Mouse (Mus musculus) midbrain, postnatal 0 days (tissue): ENCODE measurements at regions not wholly inside any gene's neighbourhood (a gene's known extent, or its start where the extent isn't known, plus 50 kb on each side); places are given as distances from the start of the nearest gene placed in this dataset.
"Not testable (repeated sequence)": the region's sequence is repeated elsewhere in the genome, so short reads cannot be mapped to it uniquely, and the experiment has no call there.

Experiments used
- ATAC-seq: fragments of 200-750 bp; cut with Nextera tagmentation; 2 replicates; pipeline ENCODE4 v1.8.0; 2017; ENCODE audit warnings: moderate number of reproducible peaks, mild to moderate bottlenecking, moderate TSS enrichment, moderate library complexity; ENCODE audit not compliant: low FRiP score
- DNase-seq: peaks from one replicate; pipeline ENCODE4 v3.0.0-alpha.2; 2015; ENCODE audit warnings: low spot score
- H3K27ac ChIP-seq: fragments of 300-500 bp; sonication (generic); 2 replicates; pipeline ENCODE4 v1.5.1; 2014; ENCODE audit warnings: low read depth, mild to moderate bottlenecking, low read length, mixed read lengths
- H3K27me3 ChIP-seq: fragments of 300-500 bp; sonication (generic); 2 replicates; pipeline ENCODE4 v1.6.1; 2014; ENCODE audit warnings: low read length, control low read depth, mixed read lengths; ENCODE audit not compliant: insufficient read depth
- H3K36me3 ChIP-seq: fragments of 300-500 bp; sonication (generic); 2 replicates; pipeline ENCODE4 v1.6.1; 2014; ENCODE audit warnings: low read length, control low read depth, mixed read lengths; ENCODE audit not compliant: insufficient read depth
- H3K4me1 ChIP-seq: fragments of 300-500 bp; sonication (generic); 2 replicates; pipeline ENCODE4 v1.6.1; 2014; ENCODE audit warnings: mild to moderate bottlenecking, control low read depth, antibody characterized with exemption, low read length, mixed read lengths; ENCODE audit not compliant: insufficient read depth
- H3K4me2 ChIP-seq: fragments of 300-500 bp; sonication (generic); 2 replicates; pipeline ENCODE4 v1.6.1; 2014; ENCODE audit warnings: low read depth, mild to moderate bottlenecking, low read length, mixed read lengths; ENCODE audit not compliant: poor library complexity, severe bottlenecking
- H3K4me3 ChIP-seq: fragments of 300-500 bp; sonication (generic); 2 replicates; pipeline ENCODE4 v1.5.1; 2014; ENCODE audit warnings: low read depth, mild to moderate bottlenecking, low read length, moderate library complexity
- H3K9ac ChIP-seq: fragments of 300-500 bp; sonication (generic); replicated peaks from 2 replicates; pipeline ENCODE4 v1.6.1; 2014; ENCODE audit warnings: mild to moderate bottlenecking, low read length, moderate library complexity, mixed read lengths; ENCODE audit not compliant: poor library complexity, severe bottlenecking
- H3K9me3 ChIP-seq: fragments of 300-500 bp; sonication (generic); 2 replicates; pipeline ENCODE4 v1.6.1; 2016; ENCODE audit warnings: low read length, control low read depth
- CTCF ChIP-seq: IDR thresholded peaks from 2 replicates; pipeline ENCODE4 v1.5.1; 2016; ENCODE audit warnings: antibody characterized with exemption, mild to moderate bottlenecking
- WGBS: fragments of 180-500 bp; shearing (Covaris S2); extraction: QIAGEN DNeasy Blood & Tissue Kit; methylation state at CpG from one replicate; pipeline ENCODE4 v1.1.7; 2014; 5-methylcytosine and 5-hydroxymethylcytosine counted together

DNA sequence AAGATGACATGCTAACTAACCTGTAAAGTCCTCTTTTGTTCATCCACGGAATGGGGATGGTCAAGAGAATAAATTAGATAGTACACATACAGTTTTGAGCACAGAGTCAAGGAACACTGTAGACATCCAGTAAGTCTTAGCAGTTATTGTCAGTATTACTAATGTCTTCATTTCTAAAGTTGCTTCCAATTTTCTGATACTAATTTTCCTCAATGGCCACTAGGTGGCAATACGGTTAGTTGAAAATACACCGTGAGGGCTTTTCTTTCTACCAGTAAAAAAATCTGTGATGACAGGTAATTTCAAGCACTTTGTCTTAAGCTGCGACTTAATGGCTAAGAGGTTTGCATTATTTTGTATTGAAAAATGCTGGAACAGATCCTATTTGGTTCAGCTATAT, 203.1 kb downstream of the Kif20b start:
- Histone ChIP-seq H3K4me1 (no peaks in the 10 kb centered on the region), H3K27me3 (no peaks in the 10 kb centered on the region), H3K4me2 (no peak overlapping the region), H3K4me3 (no peak overlapping the region), H3K9ac (no peak overlapping the region), H3K36me3 (no peaks in the 10 kb centered on the region), H3K27ac (no peak overlapping the region), H3K9me3 (no peaks in the 10 kb centered on the region)
- ATAC-seq (no peak), DNase-seq (peak; percentile 77)
- TF ChIP-seq CTCF: peak; percentile 80
- WGBS: 19% methylated on average over 4 of the region's 4 CpGs

DNA sequence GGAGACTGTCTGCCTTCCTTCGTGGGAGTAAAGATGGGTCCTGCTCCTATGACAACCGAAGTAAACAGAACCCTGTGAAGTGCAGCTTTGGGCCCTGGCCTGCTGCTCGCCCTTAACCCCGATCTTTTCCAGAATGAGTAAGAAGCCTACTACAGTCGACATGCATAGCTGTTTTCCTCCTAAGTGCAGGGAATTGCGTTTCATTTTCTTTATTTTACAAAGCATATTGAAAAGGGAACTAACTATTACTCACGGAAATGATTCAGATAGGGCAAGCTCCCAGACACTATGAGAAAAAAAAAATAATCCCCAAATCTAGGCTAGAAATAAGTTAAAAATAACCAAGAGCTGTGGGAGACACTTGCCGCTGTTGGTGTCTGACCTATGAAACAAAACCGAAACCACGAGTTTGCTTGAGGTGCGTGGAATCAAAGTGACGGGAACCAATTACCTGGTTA, 204.5 kb downstream of the Kif20b start:
- H3K36me3 ChIP-seq: no peaks in the 10 kb centered on the region
- DNase-seq (no peak), ATAC-seq (no peak)
- WGBS: 79% methylated on average over 12 of the region's 12 CpGs
- no peaks in the 10 kb centered on the region for H3K4me1 ChIP-seq
- H3K4me2 ChIP-seq: no peak overlapping the region
- H3K4me3 ChIP-seq: no peak overlapping the region
- no peaks in the 10 kb centered on the region for H3K9me3 ChIP-seq
- H3K27me3 ChIP-seq: no peaks in the 10 kb centered on the region
- no peak overlapping the region for H3K9ac ChIP-seq
- H3K27ac ChIP-seq: no peak overlapping the region
- TF ChIP-seq CTCF: no peak

- no peaks in the 10 kb centered on the region for H3K9me3 ChIP-seq
Observed at GRCm38 (mm10) chr19:35128104-35128503, 205.9 kb downstream of the Kif20b start.

GRCm38 (mm10) chr19:35143131-35143530, 221.0 kb downstream of the Kif20b start:
- ATAC-seq: no peak

More at GRCm38 (mm10) chr19:35128104-35128503, 205.9 kb downstream of the Kif20b start:
- Histone ChIP-seq H3K9ac (no peak overlapping the region), H3K27ac (no peak overlapping the region), H3K36me3 (no peaks in the 10 kb centered on the region), H3K27me3 (no peaks in the 10 kb centered on the region), H3K4me1 (no peaks in the 10 kb centered on the region), H3K4me3 (no peak overlapping the region), H3K4me2 (no peak overlapping the region)
- WGBS: 71% methylated on average over 3 of the region's 3 CpGs
- ATAC-seq (no peak), DNase-seq (peak; percentile 26)
- 0 out of 2 replicates have a peak, but pooled peaks have one; percentile 11 for TF ChIP-seq CTCF

DNA sequence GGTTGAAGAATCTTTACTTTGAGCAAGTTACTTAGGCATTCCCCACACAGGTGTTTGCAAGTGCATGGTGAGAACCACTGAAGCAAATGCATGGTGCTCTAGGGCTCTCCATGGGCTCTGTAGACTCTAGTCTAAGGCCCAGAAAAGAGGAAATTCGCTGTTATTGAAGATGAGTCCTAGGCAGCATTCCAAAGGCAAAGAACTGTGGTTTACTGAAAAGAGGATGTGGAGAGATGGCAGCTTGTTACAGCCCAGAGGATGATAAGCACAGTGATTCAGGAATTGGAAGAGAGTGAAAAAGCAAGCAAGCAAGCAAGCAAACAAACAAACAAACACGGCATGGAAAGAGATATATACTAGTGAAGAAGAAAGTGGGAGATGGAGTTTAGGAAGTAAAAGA, 221.6 kb downstream of the Kif20b start:
- H3K4me2 ChIP-seq: no peak overlapping the region
- no peaks in the 10 kb centered on the region for H3K4me1 ChIP-seq
- H3K36me3 ChIP-seq: no peaks in the 10 kb centered on the region
- no peak for TF ChIP-seq CTCF
- H3K27ac ChIP-seq: no peak overlapping the region
- H3K9me3 ChIP-seq: no peaks in the 10 kb centered on the region
- H3K4me3 ChIP-seq: no peak overlapping the region
- no peak for DNase-seq
- no peak for ATAC-seq
- H3K27me3 ChIP-seq: no peaks in the 10 kb centered on the region
- H3K9ac ChIP-seq: no peak overlapping the region
- 80% methylated on average over 2 of the region's 2 CpGs for WGBS

More at GRCm38 (mm10) chr19:35143131-35143530, 221.0 kb downstream of the Kif20b start:
- no peak overlapping the region for H3K9ac ChIP-seq
- H3K4me2 ChIP-seq: no peak overlapping the region
- no peaks in the 10 kb centered on the region for H3K9me3 ChIP-seq
- H3K27ac ChIP-seq: no peak overlapping the region
- no peak overlapping the region for H3K4me3 ChIP-seq
- H3K27me3 ChIP-seq: no peaks in the 10 kb centered on the region
- TF ChIP-seq CTCF: no peak
- no peaks in the 10 kb centered on the region for H3K36me3 ChIP-seq
- H3K4me1 ChIP-seq: no peaks in the 10 kb centered on the region
- no peak for DNase-seq

DNA sequence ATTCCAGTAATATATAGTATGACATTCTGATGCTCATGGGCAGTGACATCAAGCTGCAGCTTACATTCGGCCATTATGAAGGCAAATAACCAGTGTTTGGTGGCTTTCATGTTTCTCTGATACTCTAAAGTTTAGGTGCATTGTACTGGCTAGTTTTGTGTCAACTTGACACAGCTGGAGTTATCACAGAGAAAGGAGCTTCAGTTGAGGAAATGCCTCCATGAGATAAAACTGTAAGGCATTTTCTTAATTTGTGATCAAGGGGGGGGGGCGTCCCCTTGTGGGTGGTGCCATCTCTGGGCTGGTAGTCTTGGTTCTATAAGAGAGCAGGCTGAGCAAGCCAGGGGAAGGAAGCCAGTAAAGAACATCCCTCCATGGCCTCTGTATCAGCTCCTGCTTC, 227.3 kb downstream of the Kif20b start:
- not testable (repeated sequence) for H3K27ac ChIP-seq, H3K4me1 ChIP-seq, H3K4me2 ChIP-seq, H3K27me3 ChIP-seq, H3K9ac ChIP-seq, H3K36me3 ChIP-seq, H3K9me3 ChIP-seq, ATAC-seq, DNase-seq, H3K4me3 ChIP-seq
- WGBS: 77% methylated on average over 2 of the region's 2 CpGs
